Mouse (Mus musculus) splenic B cell, adult 2 months (primary cell): ENCODE measurements around the gene Tmco3.
"Not testable (repeated sequence)": the region's sequence is repeated elsewhere in the genome, so short reads cannot be mapped to it uniquely, and the experiment has no call there.

Experiments used
- DNase-seq: peaks from one replicate; pipeline ENCODE4 v3.0.0-alpha.2; 2011; ENCODE audit warnings: low read depth, low spot score
- H3K27me3 ChIP-seq: 2 replicates; pipeline ENCODE4 v1.6.1; 2012; ENCODE audit warnings: mild to moderate bottlenecking, low read length, moderate library complexity, mixed read lengths; ENCODE audit not compliant: control insufficient read depth, poor library complexity, insufficient read depth, severe bottlenecking
- H3K36me3 ChIP-seq: 2 replicates; pipeline ENCODE4 v1.6.1; 2012; ENCODE audit warnings: mild to moderate bottlenecking, low read length, moderate library complexity, mixed read lengths; ENCODE audit not compliant: control insufficient read depth, poor library complexity, insufficient read depth, severe bottlenecking

Gene Tmco3

DNA sequence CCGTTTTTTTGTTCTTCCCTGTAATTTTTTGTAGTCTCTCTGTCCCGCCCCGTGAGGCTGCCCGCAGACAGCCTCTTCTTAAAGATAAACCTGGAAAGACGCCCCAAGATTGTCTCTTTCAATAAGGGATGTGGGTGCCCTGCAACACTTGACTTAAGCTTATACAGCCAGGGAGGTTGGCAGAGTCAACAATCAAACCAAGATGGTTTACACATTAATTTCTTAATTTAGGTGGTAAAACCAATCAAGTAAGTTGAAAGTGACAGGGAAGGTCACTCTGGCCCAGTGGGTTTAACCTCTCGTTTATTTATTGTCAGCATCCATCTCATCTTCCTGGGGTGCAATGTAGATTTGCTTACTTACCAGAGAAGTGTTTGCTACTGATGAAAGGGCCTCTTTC is 656 bp downstream of the Tmco3 start:
- H3K27me3 ChIP-seq, result no peaks in the 10 kb centered on the region
- H3K36me3 ChIP-seq, result no peaks in the 10 kb centered on the region
- no peak for DNase-seq

DNA sequence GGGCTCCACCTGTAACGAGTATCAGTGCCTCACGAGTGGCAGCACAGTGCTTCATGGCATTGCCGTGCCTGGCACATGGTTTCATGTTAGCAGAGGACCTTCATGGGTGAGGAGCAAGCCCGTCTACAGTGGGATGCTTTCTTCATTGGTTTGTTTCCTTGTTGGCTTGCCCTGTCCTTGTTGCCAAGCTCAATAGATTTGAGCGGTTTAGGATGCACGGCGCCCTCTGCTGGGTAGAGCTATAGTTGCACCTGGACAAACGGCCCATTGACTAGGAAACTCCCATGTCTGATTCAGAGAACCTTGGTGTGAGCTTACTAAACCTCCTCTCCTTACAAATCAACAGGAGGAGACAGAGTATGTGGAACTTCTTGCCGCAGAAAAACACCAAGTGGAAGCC is 4.4 kb downstream of the Tmco3 start:
- Histone ChIP-seq H3K27me3 (no peaks in the 10 kb centered on the region), H3K36me3 (no peaks in the 10 kb centered on the region)
- peak; percentile 86 for DNase-seq

DNA sequence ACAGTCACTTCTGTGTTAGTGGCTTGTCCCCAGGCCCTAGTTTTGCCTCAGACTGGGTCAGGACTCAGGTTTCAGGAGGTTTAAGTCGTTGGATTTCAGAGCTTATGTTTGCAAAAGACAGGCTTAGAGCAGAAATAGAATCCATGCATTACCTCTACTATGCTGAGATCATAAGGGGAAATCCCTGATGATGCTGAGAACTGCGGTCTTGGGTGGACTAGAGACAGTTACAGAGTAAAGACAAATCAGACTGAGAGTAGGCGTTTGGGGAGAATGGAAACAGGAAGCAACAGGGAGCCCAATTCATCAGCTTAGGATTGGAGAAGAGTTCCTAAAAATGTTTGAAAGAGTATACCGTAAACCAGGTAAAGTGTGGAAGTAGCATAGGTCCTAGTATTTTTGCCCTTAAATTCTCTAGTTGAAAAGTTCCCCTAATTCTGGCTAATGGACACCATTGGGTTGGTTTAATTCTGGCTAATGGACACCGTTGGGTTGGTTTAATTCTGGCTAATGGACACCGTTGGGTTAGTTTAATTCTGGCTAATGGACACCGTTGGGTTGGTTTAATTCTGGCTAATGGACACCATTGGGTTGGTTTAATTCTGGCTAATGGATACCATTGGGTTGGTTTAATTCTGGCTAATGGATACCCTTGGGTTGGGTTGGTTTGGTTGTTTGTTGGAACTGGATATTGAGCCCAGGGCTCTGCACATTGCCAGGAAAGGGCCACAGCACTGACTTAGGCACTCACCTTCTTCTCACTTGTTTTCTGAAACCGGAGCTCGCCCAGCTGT is 5.9 kb downstream of the Tmco3 start:
- Histone ChIP-seq H3K27me3 (no peaks in the 10 kb centered on the region), H3K36me3 (no peaks in the 10 kb centered on the region; the same call in 1 of the 2 replicates)
- no peak for DNase-seq

DNA sequence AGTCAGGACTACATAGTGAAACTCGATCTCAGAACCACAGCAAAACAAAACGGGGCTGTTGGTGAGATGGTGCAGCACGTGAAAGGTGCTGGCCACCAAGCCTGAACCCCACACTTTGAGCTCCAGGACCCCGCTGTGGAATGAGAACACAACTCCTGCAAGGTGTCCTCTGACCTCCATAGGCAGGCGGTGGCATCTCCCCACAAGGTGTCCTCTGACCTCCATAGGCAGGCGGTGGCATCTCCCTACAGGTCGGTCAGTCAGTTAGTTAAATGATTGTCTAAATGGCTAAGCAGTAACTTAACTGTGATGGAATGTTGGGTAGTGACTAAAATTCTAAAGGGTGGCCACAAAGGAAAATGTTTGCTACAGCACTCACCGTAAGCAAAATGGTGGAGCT is 11.6 kb downstream of the Tmco3 start:
- no peak for DNase-seq
- no peaks in the 10 kb centered on the region for H3K27me3 ChIP-seq

DNA sequence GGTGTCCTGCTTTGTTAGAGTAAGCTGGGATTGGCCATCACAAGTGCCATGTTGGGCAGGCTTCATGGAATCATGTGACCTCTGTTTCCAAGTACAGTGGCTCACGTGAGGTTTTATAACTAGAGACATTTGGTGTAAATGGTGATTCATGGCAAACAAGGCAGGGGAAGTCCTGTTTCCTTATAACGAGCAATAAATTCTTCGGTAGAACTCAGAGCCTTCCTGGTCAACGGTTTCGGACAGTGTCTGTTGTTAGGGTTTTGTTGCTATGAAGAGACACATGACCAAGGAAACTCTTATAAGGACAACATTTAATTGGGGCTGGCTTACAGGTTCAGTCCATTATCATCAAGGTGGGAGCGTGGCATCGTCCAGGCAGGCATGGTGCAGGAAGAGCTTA is 13.0 kb downstream of the Tmco3 start:
- no peak for DNase-seq
- peaks cover 4% of the 10 kb centered on the region; the same call in 1 of the 2 replicates for H3K36me3 ChIP-seq
- H3K27me3 ChIP-seq, result no peaks in the 10 kb centered on the region

More for the DNA sequence above, 11.6 kb downstream of the Tmco3 start:
- peaks cover 4% of the 10 kb centered on the region; the same call in 1 of the 2 replicates for H3K36me3 ChIP-seq

DNA sequence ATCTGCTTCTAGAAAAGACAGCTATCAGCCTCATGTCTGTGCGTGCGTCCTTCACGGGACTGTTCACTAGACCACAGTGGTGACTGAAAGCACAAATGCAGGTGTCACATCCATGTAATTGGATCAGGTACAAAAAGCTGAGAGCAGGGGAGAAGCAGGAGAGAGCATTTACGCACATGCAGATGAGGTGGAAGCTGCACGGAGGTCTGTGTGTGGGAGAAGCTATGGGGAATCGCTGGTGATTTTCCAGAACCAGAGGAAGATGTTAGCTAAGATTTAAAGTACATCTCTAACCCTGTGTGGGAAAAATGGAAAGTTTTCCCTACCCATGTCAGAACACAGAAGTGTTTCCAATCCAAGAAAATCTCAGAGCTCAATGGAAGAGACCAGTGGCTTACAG is 17.5 kb downstream of the Tmco3 start:
- Histone ChIP-seq H3K27me3 (no peaks in the 10 kb centered on the region), H3K36me3 (no peaks in the 10 kb centered on the region)
- no peak for DNase-seq

DNA sequence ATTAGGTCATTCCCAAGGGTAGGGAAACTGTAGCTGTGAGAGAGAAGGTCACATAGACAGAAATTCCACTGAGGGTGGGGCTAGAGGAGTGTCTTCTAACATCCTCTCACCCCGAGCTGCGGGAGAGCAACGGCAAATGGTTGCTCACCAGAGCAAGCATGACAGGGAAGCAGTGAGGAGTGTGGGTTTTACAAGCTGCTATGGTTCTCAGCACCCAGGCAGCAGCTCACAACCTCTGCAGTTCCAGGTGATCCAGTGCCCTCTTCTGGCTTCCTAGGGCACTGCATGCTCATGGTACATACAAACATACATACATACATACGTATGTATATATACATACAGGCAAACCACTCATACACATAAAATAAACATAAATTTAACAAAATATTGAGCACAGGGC is 17.9 kb downstream of the Tmco3 start:
- Histone ChIP-seq H3K27me3 (no peaks in the 10 kb centered on the region), H3K36me3 (no peaks in the 10 kb centered on the region)
- DNase-seq, result no peak

DNA sequence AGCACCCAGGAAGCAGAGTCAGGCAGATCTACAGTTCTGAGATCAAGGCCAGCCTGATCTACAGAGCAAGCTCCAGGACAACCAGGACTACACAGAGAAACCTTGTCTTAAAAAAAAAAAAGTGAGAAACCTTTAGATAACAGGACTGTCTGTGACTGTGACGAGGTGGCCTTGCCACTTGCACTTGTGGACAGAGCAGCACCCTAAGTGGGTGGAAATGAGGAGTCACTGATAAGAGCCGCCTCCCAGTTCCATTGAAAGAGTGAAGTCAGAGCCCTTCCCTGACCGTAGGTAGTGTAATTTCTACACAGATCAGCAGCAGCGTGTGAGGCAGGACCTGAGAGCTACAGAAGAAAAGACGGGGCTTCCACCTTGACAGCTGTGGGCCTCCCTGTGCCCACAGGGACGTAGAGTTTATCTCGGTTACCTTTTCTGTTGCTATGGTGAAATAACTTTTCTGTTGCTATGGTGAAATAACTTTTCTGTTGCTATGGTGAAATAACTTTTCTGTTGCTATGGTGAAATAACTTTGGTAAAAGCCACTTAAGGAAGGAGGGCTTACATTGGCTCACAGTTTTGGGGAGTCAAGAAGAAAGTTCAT is 18.4 kb downstream of the Tmco3 start:
- Histone ChIP-seq H3K27me3 (no peaks in the 10 kb centered on the region), H3K36me3 (no peaks in the 10 kb centered on the region)
- no peak for DNase-seq

DNA sequence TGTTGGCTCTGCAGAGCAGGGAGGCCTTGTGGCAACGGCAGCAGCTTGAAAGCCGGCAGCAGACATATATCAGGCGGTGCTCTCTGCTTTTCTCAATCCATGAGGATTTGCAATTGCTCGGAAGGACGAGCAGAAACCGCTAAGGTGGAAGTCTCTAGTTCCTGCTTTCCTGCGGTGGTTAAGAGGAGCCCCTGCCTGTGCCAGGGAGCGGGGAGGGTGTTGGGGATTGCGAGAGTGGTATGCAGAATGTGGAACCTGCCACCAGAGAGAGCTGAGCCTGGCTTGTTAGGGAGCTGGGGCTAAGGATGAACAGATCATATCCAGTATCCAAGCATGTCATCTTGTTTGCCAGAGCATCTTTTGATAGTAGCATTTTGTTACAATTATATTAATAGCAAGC is 18.9 kb downstream of the Tmco3 start:
- H3K36me3 ChIP-seq, result no peaks in the 10 kb centered on the region
- DNase-seq, result no peak
- H3K27me3 ChIP-seq, result no peaks in the 10 kb centered on the region

DNA sequence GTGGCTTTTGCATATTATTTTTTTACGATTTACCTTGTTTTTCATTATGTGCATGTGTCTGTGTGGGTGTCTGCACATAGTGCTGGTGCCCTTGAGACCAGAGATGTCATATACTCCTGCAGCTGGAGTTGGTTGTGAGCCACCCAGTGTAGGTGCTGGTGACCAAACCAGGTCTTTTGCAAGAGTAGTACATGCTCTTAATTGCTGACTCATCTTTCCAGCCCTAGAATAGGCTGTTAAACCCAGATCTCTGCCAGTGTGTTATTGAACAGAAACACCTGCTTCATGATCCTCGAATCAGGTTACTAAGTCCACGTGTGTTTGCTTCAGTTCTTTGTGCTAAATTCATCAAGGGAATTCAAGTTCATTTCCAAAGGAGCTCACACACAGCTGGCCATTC is 26.9 kb downstream of the Tmco3 start:
- 0 out of 2 replicates have a peak, but pooled peaks cover 3% of the 10 kb centered on the region for H3K36me3 ChIP-seq
- no peak for DNase-seq
- H3K27me3 ChIP-seq, result no peaks in the 10 kb centered on the region

DNA sequence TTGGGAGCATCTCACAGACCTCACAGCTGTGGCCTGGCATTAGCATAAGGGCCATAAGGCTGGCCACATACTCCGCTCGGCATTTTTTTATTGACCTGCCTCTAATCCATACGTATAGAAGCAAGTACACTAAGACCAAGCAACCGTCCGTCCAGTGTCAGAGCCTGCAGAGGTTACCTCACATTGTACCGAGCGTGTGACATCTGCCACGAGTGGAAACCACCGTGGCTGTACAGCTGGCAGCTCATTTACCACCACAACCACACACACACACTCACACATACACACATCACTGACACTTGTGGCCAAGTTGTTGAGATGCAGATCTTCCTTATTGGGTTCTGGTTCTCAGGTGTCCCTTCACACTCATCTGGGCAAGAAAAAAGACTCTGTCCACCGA is 28.7 kb downstream of the Tmco3 start:
- no peaks in the 10 kb centered on the region for H3K27me3 ChIP-seq
- peaks cover 3% of the 10 kb centered on the region; the same call in 1 of the 2 replicates for H3K36me3 ChIP-seq
- no peak for DNase-seq

DNA sequence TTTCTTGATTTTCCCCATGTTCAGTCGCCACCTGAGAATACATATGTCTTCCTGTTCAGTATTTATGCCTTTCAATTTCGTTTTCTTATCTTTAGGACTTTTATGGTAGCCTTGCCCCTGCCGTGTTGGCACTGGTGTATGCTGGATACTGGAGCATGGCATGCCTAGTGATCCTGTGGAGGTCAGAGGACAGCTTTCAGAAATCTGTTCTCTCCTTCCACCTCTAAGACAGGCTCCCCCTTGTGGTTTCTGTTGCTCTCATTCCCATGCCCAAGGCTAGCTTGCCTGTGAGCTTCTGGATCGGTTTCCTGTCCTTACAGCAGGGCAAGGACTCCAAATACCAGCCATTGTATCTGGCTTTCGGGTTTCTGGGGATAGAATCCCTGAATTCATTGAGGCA is 38.6 kb downstream of the Tmco3 start:
- Histone ChIP-seq H3K36me3 (no peaks in the 10 kb centered on the region), H3K27me3 (no peaks in the 10 kb centered on the region; the same call in 1 of the 2 replicates)
- peak; percentile 8 for DNase-seq

DNA sequence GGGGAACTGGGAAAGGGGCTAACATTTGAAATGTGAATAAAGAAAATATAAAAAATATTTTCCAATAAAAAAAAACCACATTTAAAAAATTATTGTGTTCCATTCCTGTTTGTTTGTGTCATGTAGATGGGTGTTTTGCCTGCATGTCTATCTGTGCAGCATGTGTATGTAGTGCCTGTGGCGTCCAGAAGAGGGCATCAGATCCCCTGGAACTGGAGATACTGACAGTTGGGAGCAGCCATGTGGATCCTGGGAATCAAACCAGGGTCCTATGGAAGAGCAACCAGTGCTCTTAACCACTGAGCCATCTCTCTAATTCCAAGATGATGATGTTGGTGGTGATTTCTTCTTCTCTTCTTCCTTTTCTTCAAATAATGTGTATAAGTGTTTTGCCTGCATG is 46.7 kb downstream of the Tmco3 start:
- H3K36me3 ChIP-seq, result no peaks in the 10 kb centered on the region
- no peaks in the 10 kb centered on the region for H3K27me3 ChIP-seq
- no peak for DNase-seq

DNA sequence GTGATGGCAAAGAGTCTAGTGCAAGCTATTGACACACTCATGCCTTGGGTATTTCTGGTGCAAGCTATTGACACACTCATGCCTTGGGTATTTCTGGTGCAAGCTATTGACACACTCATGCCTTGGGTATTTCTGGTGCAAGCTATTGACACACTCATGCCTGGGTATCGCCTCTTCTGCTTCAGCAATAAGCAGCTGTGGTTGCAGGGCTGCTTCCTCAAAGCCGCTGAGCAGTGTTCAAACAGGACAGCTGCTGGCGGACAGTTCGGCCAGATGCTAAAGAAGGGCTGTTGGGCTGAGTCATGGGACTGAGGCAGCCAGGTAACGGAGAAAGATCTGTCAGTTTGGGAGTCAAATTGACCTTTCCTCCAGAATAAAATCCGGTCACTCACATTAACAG is 49.3 kb downstream of the Tmco3 start:
- not testable (repeated sequence) for H3K36me3 ChIP-seq, H3K27me3 ChIP-seq, DNase-seq

DNA sequence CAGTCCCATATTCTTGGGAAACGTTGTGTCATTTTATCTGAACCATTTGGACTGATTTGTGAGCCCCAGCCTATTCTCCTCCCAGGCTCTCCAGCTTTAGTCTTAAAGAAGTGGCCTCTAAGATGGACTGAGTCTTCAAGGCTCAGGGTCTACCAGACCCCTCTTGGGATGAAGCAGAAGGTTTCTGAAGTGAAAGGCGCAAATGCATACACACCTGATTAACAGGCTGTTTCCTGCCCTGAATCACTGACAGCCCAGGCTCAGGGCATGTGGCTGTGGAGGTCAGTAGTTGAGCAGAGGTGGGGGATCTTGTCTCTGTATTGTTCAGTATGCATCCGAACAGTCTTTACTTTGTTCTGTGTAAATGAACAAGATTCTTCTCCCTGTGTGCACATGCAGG is 49.7 kb downstream of the Tmco3 start:
- no peaks in the 10 kb centered on the region for H3K27me3 ChIP-seq
- DNase-seq, result no peak
- H3K36me3 ChIP-seq, result no peaks in the 10 kb centered on the region
